Mouse (Mus musculus): ENCODE data around the gene Mx1. TPM values are rescaled to one million over a fixed set of nuclear protein-coding genes. Genes with fewer than 3 reads are reported as not detected.

Mx1 gene
- not detected in 2 replicates for polyA plus RNA-seq (2014; fragmentation: Nextera tagmentation; extraction: Ambion mirVana)

GRCm38 (mm10) chr16:97462481-97463181 lies at the start of gene Mx1:
Gene Mx1, minus strand, starts transcription at chr16:97462907.
- no peak within 1 kb of the TSS for H3K4me2 ChIP-seq (ENCODE audit: low read depth, low read length, severe bottlenecking)
- H3K9me3 ChIP-seq (ENCODE audit: control insufficient read depth, low read length): no peaks in the 10 kb centered on the region
- H3K36me3 ChIP-seq (ENCODE audit: control insufficient read depth, insufficient read depth, low read length): no peaks in the 10 kb centered on the region
- no peak for DNase-seq (ENCODE audit: low spot score)
- no peak within 1 kb of the TSS for H3K9ac ChIP-seq (ENCODE audit: low read length)
- H3K27me3 ChIP-seq (ENCODE audit: control insufficient read depth, insufficient read depth, low read length): no peaks in the 10 kb centered on the region
- H3K4me1 ChIP-seq (replicated peaks; ENCODE audit: control insufficient read depth, insufficient read depth, low read length): peaks cover 2% of the 10 kb centered on the region; the same call in 1 of the 2 replicates
- ATAC-seq (replicated peaks; ENCODE audit: low FRiP score): no peak; the same call in 1 of the 2 replicates
- no peak within 1 kb of the TSS for H3K4me3 ChIP-seq (ENCODE audit: low read depth, low read length)
- WGBS: 24% methylated on average over 4 of the region's 4 CpGs
- no peak within 1 kb of the TSS for H3K27ac ChIP-seq (ENCODE audit: low read depth, low read length)

GRCm38 (mm10) chr16:97512347-97512751 lies 49.6 kb upstream of the Mx1 start:
- no peaks in the 10 kb centered on the region for H3K36me3 ChIP-seq (ENCODE audit: control insufficient read depth, insufficient read depth, low read length)
- no peaks in the 10 kb centered on the region for H3K27me3 ChIP-seq (ENCODE audit: control insufficient read depth, insufficient read depth, low read length)
- H3K9me3 ChIP-seq (ENCODE audit: control insufficient read depth, low read length): no peaks in the 10 kb centered on the region
- 83% methylated on average over 12 of the region's 12 CpGs for WGBS
- DNase-seq (ENCODE audit: low spot score) (no peak), ATAC-seq (replicated peaks; ENCODE audit: low FRiP score) (no peak)
- H3K4me2 ChIP-seq (ENCODE audit: low read depth, low read length, severe bottlenecking): no peak overlapping the region
- no peak overlapping the region for H3K9ac ChIP-seq (ENCODE audit: low read length)
- H3K4me3 ChIP-seq (ENCODE audit: low read depth, low read length): no peak overlapping the region
- no peaks in the 10 kb centered on the region for H3K4me1 ChIP-seq (replicated peaks; ENCODE audit: control insufficient read depth, insufficient read depth, low read length)
- H3K27ac ChIP-seq (ENCODE audit: low read depth, low read length): no peak overlapping the region

GRCm38 (mm10) chr16:97511495-97511894 lies 48.8 kb upstream of the Mx1 start:
- H3K36me3 ChIP-seq (ENCODE audit: control insufficient read depth, insufficient read depth, low read length): no peaks in the 10 kb centered on the region
- ATAC-seq (replicated peaks; ENCODE audit: low FRiP score) (no peak), DNase-seq (ENCODE audit: low spot score) (no peak)
- H3K9me3 ChIP-seq (ENCODE audit: control insufficient read depth, low read length): no peaks in the 10 kb centered on the region
- H3K27me3 ChIP-seq (ENCODE audit: control insufficient read depth, insufficient read depth, low read length): no peaks in the 10 kb centered on the region
- H3K9ac ChIP-seq (ENCODE audit: low read length): no peak overlapping the region
- no peak overlapping the region for H3K4me2 ChIP-seq (ENCODE audit: low read depth, low read length, severe bottlenecking)
- H3K27ac ChIP-seq (ENCODE audit: low read depth, low read length): no peak overlapping the region
- H3K4me1 ChIP-seq (replicated peaks; ENCODE audit: control insufficient read depth, insufficient read depth, low read length): no peaks in the 10 kb centered on the region
- no peak overlapping the region for H3K4me3 ChIP-seq (ENCODE audit: low read depth, low read length)

GRCm38 (mm10) chr16:97510849-97511248 lies 48.1 kb upstream of the Mx1 start:
- Histone ChIP-seq H3K9ac (ENCODE audit: low read length) (no peak overlapping the region), H3K27ac (ENCODE audit: low read depth, low read length) (no peak overlapping the region), H3K27me3 (ENCODE audit: control insufficient read depth, insufficient read depth, low read length) (no peaks in the 10 kb centered on the region), H3K4me2 (ENCODE audit: low read depth, low read length, severe bottlenecking) (no peak overlapping the region), H3K9me3 (ENCODE audit: control insufficient read depth, low read length) (no peaks in the 10 kb centered on the region), H3K4me3 (ENCODE audit: low read depth, low read length) (no peak overlapping the region), H3K36me3 (ENCODE audit: control insufficient read depth, insufficient read depth, low read length) (no peaks in the 10 kb centered on the region), H3K4me1 (replicated peaks; ENCODE audit: control insufficient read depth, insufficient read depth, low read length) (no peaks in the 10 kb centered on the region)
- DNase-seq (ENCODE audit: low spot score) (no peak), ATAC-seq (replicated peaks; ENCODE audit: low FRiP score) (no peak)
- WGBS: 80% methylated on average over 5 of the region's 5 CpGs

GRCm38 (mm10) chr16:97507783-97508182 lies 45.1 kb upstream of the Mx1 start:
- no peaks in the 10 kb centered on the region for H3K4me1 ChIP-seq (replicated peaks; ENCODE audit: control insufficient read depth, insufficient read depth, low read length)
- H3K27me3 ChIP-seq (ENCODE audit: control insufficient read depth, insufficient read depth, low read length): no peaks in the 10 kb centered on the region
- ATAC-seq (replicated peaks; ENCODE audit: low FRiP score): no peak
- no peak overlapping the region for H3K4me3 ChIP-seq (ENCODE audit: low read depth, low read length)
- DNase-seq (ENCODE audit: low spot score): no peak
- H3K27ac ChIP-seq (ENCODE audit: low read depth, low read length): no peak overlapping the region
- no peaks in the 10 kb centered on the region for H3K36me3 ChIP-seq (ENCODE audit: control insufficient read depth, insufficient read depth, low read length)
- H3K4me2 ChIP-seq (ENCODE audit: low read depth, low read length, severe bottlenecking): no peak overlapping the region
- H3K9me3 ChIP-seq (ENCODE audit: control insufficient read depth, low read length): no peaks in the 10 kb centered on the region
- no peak overlapping the region for H3K9ac ChIP-seq (ENCODE audit: low read length)

- no peaks in the 10 kb centered on the region for H3K27me3 ChIP-seq (ENCODE audit: control insufficient read depth, insufficient read depth, low read length)
- no peak for DNase-seq (ENCODE audit: low spot score)
- no peaks in the 10 kb centered on the region for H3K4me1 ChIP-seq (replicated peaks; ENCODE audit: control insufficient read depth, insufficient read depth, low read length)
- no peak overlapping the region for H3K9ac ChIP-seq (ENCODE audit: low read length)
- no peak for ATAC-seq (replicated peaks; ENCODE audit: low FRiP score)
- no peaks in the 10 kb centered on the region for H3K36me3 ChIP-seq (ENCODE audit: control insufficient read depth, insufficient read depth, low read length)
- no peak overlapping the region for H3K4me3 ChIP-seq (ENCODE audit: low read depth, low read length)
- 87% methylated on average over 3 of the region's 3 CpGs for WGBS
- no peak overlapping the region for H3K4me2 ChIP-seq (ENCODE audit: low read depth, low read length, severe bottlenecking)
- H3K9me3 ChIP-seq (ENCODE audit: control insufficient read depth, low read length): no peaks in the 10 kb centered on the region
- H3K27ac ChIP-seq (ENCODE audit: low read depth, low read length): no peak overlapping the region
Observed at GRCm38 (mm10) chr16:97504793-97505192, 42.1 kb upstream of the Mx1 start.

GRCm38 (mm10) chr16:97503849-97504248 lies 41.1 kb upstream of the Mx1 start:
- Histone ChIP-seq H3K9me3 (ENCODE audit: control insufficient read depth, low read length) (no peaks in the 10 kb centered on the region), H3K9ac (ENCODE audit: low read length) (no peak overlapping the region), H3K4me2 (ENCODE audit: low read depth, low read length, severe bottlenecking) (no peak overlapping the region), H3K27ac (ENCODE audit: low read depth, low read length) (no peak overlapping the region), H3K36me3 (ENCODE audit: control insufficient read depth, insufficient read depth, low read length) (no peaks in the 10 kb centered on the region), H3K4me1 (replicated peaks; ENCODE audit: control insufficient read depth, insufficient read depth, low read length) (no peaks in the 10 kb centered on the region), H3K4me3 (ENCODE audit: low read depth, low read length) (no peak overlapping the region), H3K27me3 (ENCODE audit: control insufficient read depth, insufficient read depth, low read length) (no peaks in the 10 kb centered on the region)
- WGBS: 76% methylated on average over 3 of the region's 3 CpGs
- no peak for DNase-seq (ENCODE audit: low spot score)
- ATAC-seq (replicated peaks; ENCODE audit: low FRiP score): no peak

GRCm38 (mm10) chr16:97500901-97501300 lies 38.2 kb upstream of the Mx1 start:
- WGBS: 88% methylated on average over 7 of the region's 7 CpGs
- Histone ChIP-seq H3K27ac (ENCODE audit: low read depth, low read length) (no peak overlapping the region), H3K27me3 (ENCODE audit: control insufficient read depth, insufficient read depth, low read length) (no peaks in the 10 kb centered on the region), H3K4me2 (ENCODE audit: low read depth, low read length, severe bottlenecking) (no peak overlapping the region), H3K36me3 (ENCODE audit: control insufficient read depth, insufficient read depth, low read length) (no peaks in the 10 kb centered on the region), H3K4me3 (ENCODE audit: low read depth, low read length) (no peak overlapping the region), H3K9me3 (ENCODE audit: control insufficient read depth, low read length) (no peaks in the 10 kb centered on the region), H3K9ac (ENCODE audit: low read length) (no peak overlapping the region), H3K4me1 (replicated peaks; ENCODE audit: control insufficient read depth, insufficient read depth, low read length) (no peaks in the 10 kb centered on the region)
- DNase-seq (ENCODE audit: low spot score) (no peak), ATAC-seq (replicated peaks; ENCODE audit: low FRiP score) (no peak)

GRCm38 (mm10) chr16:97499450-97499849 lies 36.7 kb upstream of the Mx1 start:
- no peaks in the 10 kb centered on the region for H3K9me3 ChIP-seq (ENCODE audit: control insufficient read depth, low read length)
- 93% methylated on average over 7 of the region's 7 CpGs for WGBS
- no peak for ATAC-seq (replicated peaks; ENCODE audit: low FRiP score)

More at GRCm38 (mm10) chr16:97499450-97499849, 36.7 kb upstream of the Mx1 start:
- no peaks in the 10 kb centered on the region for H3K27me3 ChIP-seq (ENCODE audit: control insufficient read depth, insufficient read depth, low read length)
- no peak overlapping the region for H3K4me3 ChIP-seq (ENCODE audit: low read depth, low read length)
- no peak overlapping the region for H3K4me2 ChIP-seq (ENCODE audit: low read depth, low read length, severe bottlenecking)
- no peak overlapping the region for H3K27ac ChIP-seq (ENCODE audit: low read depth, low read length)
- DNase-seq (ENCODE audit: low spot score): no peak
- H3K36me3 ChIP-seq (ENCODE audit: control insufficient read depth, insufficient read depth, low read length): no peaks in the 10 kb centered on the region
- H3K4me1 ChIP-seq (replicated peaks; ENCODE audit: control insufficient read depth, insufficient read depth, low read length): no peaks in the 10 kb centered on the region
- H3K9ac ChIP-seq (ENCODE audit: low read length): no peak overlapping the region
